Mouse (Mus musculus): ENCODE data around the gene Cpm.
A peak's percentile ranks its signal among the peaks of the same experiment; 100 is the strongest.
"Not testable (repeated sequence)": the region's sequence is repeated elsewhere in the genome, so short reads cannot be mapped to it uniquely, and the experiment has no call there.

Gene Cpm

GRCm38 (mm10) chr10:117690101-117690352 lies 60.7 kb downstream of the Cpm start:
- no peak for DNase-seq (ENCODE audit: low read depth)

- DNase-seq (ENCODE audit: low read depth): no peak
Observed at GRCm38 (mm10) chr10:117690770-117691296, 61.5 kb downstream of the Cpm start.

GRCm38 (mm10) chr10:117691389-117691968 lies 62.2 kb downstream of the Cpm start:
- DNase-seq (ENCODE audit: low read depth): no peak

GRCm38 (mm10) chr10:117692173-117692572 lies 62.9 kb downstream of the Cpm start:
- DNase-seq (ENCODE audit: low read depth): peak; percentile 26

- no peak for DNase-seq (ENCODE audit: low read depth)
Observed at GRCm38 (mm10) chr10:117692953-117693352, 63.7 kb downstream of the Cpm start.

- no peak for DNase-seq (ENCODE audit: low read depth)
Observed at GRCm38 (mm10) chr10:117694255-117694953, 65.1 kb downstream of the Cpm start.

GRCm38 (mm10) chr10:117695027-117695426 lies 65.7 kb downstream of the Cpm start:
- no peak for DNase-seq (ENCODE audit: low read depth)

GRCm38 (mm10) chr10:117695605-117696004 lies 66.3 kb downstream of the Cpm start:
- DNase-seq (ENCODE audit: low read depth): no peak

- no peak for DNase-seq (ENCODE audit: low read depth)
Observed at GRCm38 (mm10) chr10:117696021-117696826, 66.9 kb downstream of the Cpm start.

GRCm38 (mm10) chr10:117696827-117697560 lies 67.7 kb downstream of the Cpm start:
- no peak for DNase-seq (ENCODE audit: low read depth)

GRCm38 (mm10) chr10:117697561-117698115 lies 68.3 kb downstream of the Cpm start:
- no peak for DNase-seq (ENCODE audit: low read depth)

GRCm38 (mm10) chr10:117698313-117699138 lies 69.2 kb downstream of the Cpm start:
- no peak for DNase-seq (ENCODE audit: low read depth)

- DNase-seq (ENCODE audit: low read depth): no peak
Observed at GRCm38 (mm10) chr10:117699914-117700313, 70.6 kb downstream of the Cpm start.

- no peak for DNase-seq (ENCODE audit: low read depth)
Observed at GRCm38 (mm10) chr10:117700450-117700849, 71.2 kb downstream of the Cpm start.

- no peak for DNase-seq (ENCODE audit: low read depth)
Observed at GRCm38 (mm10) chr10:117701034-117701829, 71.9 kb downstream of the Cpm start.

GRCm38 (mm10) chr10:117702024-117702833 lies 72.9 kb downstream of the Cpm start:
- DNase-seq (ENCODE audit: low read depth): no peak

GRCm38 (mm10) chr10:117703506-117703905 lies 74.2 kb downstream of the Cpm start:
- DNase-seq (ENCODE audit: low read depth): no peak

- DNase-seq (ENCODE audit: low read depth): not testable (repeated sequence)
Observed at GRCm38 (mm10) chr10:117704314-117704963, 75.1 kb downstream of the Cpm start.

GRCm38 (mm10) chr10:117704964-117705335 lies 75.7 kb downstream of the Cpm start:
- no peak for DNase-seq (ENCODE audit: low read depth)

All from NIH3T3 (cell line).